Mouse (Mus musculus): ENCODE results near the gene Ovol1.

DNA sequence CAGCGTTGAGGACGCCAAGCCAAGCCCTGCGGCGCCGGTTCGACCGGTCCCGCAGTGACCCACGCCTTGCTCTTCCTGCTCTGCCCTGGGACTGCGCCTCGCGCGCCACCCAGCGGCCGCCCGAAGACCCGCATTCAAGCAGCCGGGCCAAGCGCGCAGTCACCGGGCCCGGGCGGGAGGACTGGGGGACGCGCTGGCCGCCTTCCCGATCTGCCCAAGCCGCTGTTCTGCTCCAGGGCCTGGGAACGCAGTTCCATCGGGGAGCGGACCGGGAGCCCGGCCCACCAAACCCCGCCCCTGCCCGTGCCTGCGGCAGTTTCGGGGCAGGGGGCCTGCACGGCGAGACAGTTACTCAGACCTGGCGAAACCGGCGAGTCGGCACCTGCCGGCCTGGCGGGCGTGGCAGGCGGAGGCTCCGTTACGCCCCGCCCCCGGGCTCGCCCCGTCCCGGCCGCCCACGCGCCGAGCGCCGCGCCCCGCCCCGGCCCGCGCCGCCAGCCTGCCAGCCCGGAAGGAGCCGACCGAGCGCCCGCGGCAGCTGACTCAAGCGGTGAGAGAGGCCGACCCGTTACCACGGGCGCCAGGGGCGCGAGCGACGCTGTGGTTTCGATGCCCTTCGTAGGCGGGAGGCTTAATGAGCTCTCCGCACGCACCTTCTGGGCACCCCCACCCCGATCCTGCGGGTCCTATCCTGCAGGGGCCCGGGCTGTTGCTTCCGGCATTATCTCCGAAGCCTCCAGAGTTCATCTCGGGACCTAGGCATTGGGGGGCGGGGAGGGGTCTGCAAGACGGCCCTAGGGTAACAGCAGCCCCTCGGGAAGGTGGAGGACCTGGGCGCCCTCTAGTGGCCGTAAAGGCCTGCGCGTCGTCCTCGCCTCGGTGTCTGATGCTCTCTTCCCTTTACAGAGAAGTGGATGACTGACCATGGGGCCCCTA is 7.4 kb upstream of the Ovol1 start, which contains the start of gene Ap5b1:
- no peak for TF ChIP-seq EP300 (IDR thresholded peaks at IDR 0.05; ENCODE audit: low read depth)
- peak; percentile 97 for TF ChIP-seq CTCF (IDR thresholded peaks at IDR 0.05; ENCODE audit: low read depth)

All from liver, postnatal 0 days (tissue).